Comparison of ENCODE assay signal across 8 mouse cellular contexts in genomic region chr5:129878946-129879345, GRCm38 (mm10). TPM values are rescaled to one million over a fixed set of nuclear protein-coding genes. Genes with fewer than 3 reads are reported as not detected.
DNase-seq lines count a peak whose midpoint lies in the region; ATAC-seq lines count a peak whose summit lies in the region.

No protein-coding gene starts in this region.

- H3K36me3 ChIP-seq in hindbrain, embryonic 10.5 days: peaks cover 40% of the 10 kb centered on the region
- peaks cover 32% of the 10 kb centered on the region for H3K36me3 ChIP-seq in hindbrain, embryonic 12.5 days
- H3K36me3 ChIP-seq in liver, embryonic 11.5 days (ENCODE audit: control insufficient read depth, insufficient read depth, low read length): peaks cover 18% of the 10 kb centered on the region

- H3K4me1 ChIP-seq in hindbrain, embryonic 10.5 days (replicated peaks): no peaks in the 10 kb centered on the region
- H3K4me1 ChIP-seq in hindbrain, embryonic 12.5 days: no peaks in the 10 kb centered on the region
- H3K4me1 ChIP-seq in liver, embryonic 11.5 days (replicated peaks; ENCODE audit: control insufficient read depth, insufficient read depth, low read length): no peaks in the 10 kb centered on the region

- no peaks in the 10 kb centered on the region for H3K27me3 ChIP-seq in hindbrain, embryonic 10.5 days (ENCODE audit: insufficient read depth, poor library complexity, severe bottlenecking)
- H3K27me3 ChIP-seq in hindbrain, embryonic 12.5 days: no peaks in the 10 kb centered on the region
- no peaks in the 10 kb centered on the region for H3K27me3 ChIP-seq in liver, embryonic 11.5 days (replicated peaks; ENCODE audit: control insufficient read depth, insufficient read depth, low read length)

- no peak overlapping the region for H3K27ac ChIP-seq in hindbrain, embryonic 10.5 days
- no peak overlapping the region for H3K27ac ChIP-seq in hindbrain, embryonic 12.5 days
- no peak overlapping the region for H3K27ac ChIP-seq in liver, embryonic 11.5 days (ENCODE audit: low read depth, low read length)

- no peak overlapping the region for H3K4me2 ChIP-seq in hindbrain, embryonic 12.5 days (replicated peaks)
- no peak overlapping the region for H3K4me2 ChIP-seq in liver, embryonic 11.5 days

- ATAC-seq in hindbrain, embryonic 12.5 days (ENCODE audit: low FRiP score): no peak
- ATAC-seq in liver, embryonic 11.5 days (replicated peaks; ENCODE audit: low FRiP score): peak; percentile 44; the same call in 1 of the 2 replicates

- no peak overlapping the region for H3K4me3 ChIP-seq in hindbrain, embryonic 10.5 days
- H3K4me3 ChIP-seq in hindbrain, embryonic 12.5 days: no peak overlapping the region
- H3K4me3 ChIP-seq in liver, embryonic 11.5 days (ENCODE audit: low read depth, low read length): no peak overlapping the region

- WGBS in hindbrain, embryonic 10.5 days: 58% methylated on average over 2 of the region's 2 CpGs
- WGBS in hindbrain, embryonic 12.5 days: 70% methylated on average over 2 of the region's 2 CpGs
- 65% methylated on average over 2 of the region's 2 CpGs for WGBS in liver, embryonic 11.5 days

- H3K9me3 ChIP-seq in hindbrain, embryonic 10.5 days: no peaks in the 10 kb centered on the region
- H3K9me3 ChIP-seq in hindbrain, embryonic 12.5 days (replicated peaks): no peaks in the 10 kb centered on the region
- H3K9me3 ChIP-seq in liver, embryonic 11.5 days (ENCODE audit: control insufficient read depth, low read length): no peaks in the 10 kb centered on the region

- peak; percentile 21 for DNase-seq in hindbrain, embryonic 10.5 days (ENCODE audit: low spot score)
- peak; percentile 52 for DNase-seq in brain, adult 2 months (ENCODE audit: low read depth, low spot score)
- peak; percentile 81 for DNase-seq in gastrocnemius, postnatal 10 days
- DNase-seq in kidney, adult 8-10 months: peak; percentile 85 to 91
- DNase-seq in liver, embryonic 11.5 days (ENCODE audit: low spot score): no peak
- DNase-seq in right cerebral cortex, postnatal 10 days (ENCODE audit: low spot score in 2 of 2): peak; percentile 66 to 72
- DNase-seq in spleen, postnatal 4 days (ENCODE audit: low spot score in 2 of 2): no peak

- H3K9ac ChIP-seq in hindbrain, embryonic 12.5 days: no peak overlapping the region
- no peak overlapping the region for H3K9ac ChIP-seq in liver, embryonic 11.5 days (ENCODE audit: low read depth, low read length)

RNA-seq across cellular contexts. Expression of gene Chchd2, which starts 8.3 kb away (rescaled TPM):
- 1,092 and 1,098 TPM in 2 replicates for polyA plus RNA-seq in hindbrain, embryonic 10.5 days (2016; fragmentation: Nextera tagmentation; extraction: Ambion mirVana)
- 714 and 768 TPM in 2 replicates for polyA plus RNA-seq in hindbrain, embryonic 12.5 days (2016; fragmentation: Nextera tagmentation; extraction: Ambion mirVana)
- total RNA-seq in gastrocnemius, postnatal 10 days (2021): 100 to 1,000 TPM; 404 to 489 TPM
- 991 and 1,008 TPM in 2 replicates for polyA plus RNA-seq in liver, embryonic 11.5 days (2014; fragmentation: Nextera tagmentation; extraction: Ambion mirVana)

RNA-seq across cellular contexts. Expression of gene Zbed5, which starts 16.6 kb away (rescaled TPM):
- polyA plus RNA-seq in hindbrain, embryonic 10.5 days (2016; fragmentation: Nextera tagmentation; extraction: Ambion mirVana): 6.2 and 6.7 TPM in 2 replicates
- polyA plus RNA-seq in hindbrain, embryonic 12.5 days (2016; fragmentation: Nextera tagmentation; extraction: Ambion mirVana): 10.9 and 12.4 TPM in 2 replicates
- 1 to 10 TPM; 1.1 to 1.9 TPM for total RNA-seq in gastrocnemius, postnatal 10 days (2021)
- 3.8 and 4.9 TPM in 2 replicates for polyA plus RNA-seq in liver, embryonic 11.5 days (2014; fragmentation: Nextera tagmentation; extraction: Ambion mirVana)

RNA-seq across cellular contexts. Expression of gene Phkg1, which starts 19.4 kb away (rescaled TPM):
- polyA plus RNA-seq in hindbrain, embryonic 10.5 days (2016; fragmentation: Nextera tagmentation; extraction: Ambion mirVana): 0.10 and 0.26 TPM in 2 replicates
- 0.34 and 0.46 TPM in 2 replicates for polyA plus RNA-seq in hindbrain, embryonic 12.5 days (2016; fragmentation: Nextera tagmentation; extraction: Ambion mirVana)
- 100 to 1,000 TPM; 199 to 205 TPM for total RNA-seq in gastrocnemius, postnatal 10 days (2021)
- 0.22 and 0.29 TPM in 2 replicates for polyA plus RNA-seq in liver, embryonic 11.5 days (2014; fragmentation: Nextera tagmentation; extraction: Ambion mirVana)

RNA-seq across cellular contexts. Expression of gene Nupr1l, which starts 29.4 kb away (rescaled TPM):
- polyA plus RNA-seq in hindbrain, embryonic 10.5 days (2016; fragmentation: Nextera tagmentation; extraction: Ambion mirVana): 3.5 and 4.3 TPM in 2 replicates
- polyA plus RNA-seq in hindbrain, embryonic 12.5 days (2016; fragmentation: Nextera tagmentation; extraction: Ambion mirVana): 4.7 and 6.6 TPM in 2 replicates
- 1 to 10 TPM in 1 of 2 experiments, under 1 TPM in 1; 0.45 to 1.4 TPM for total RNA-seq in gastrocnemius, postnatal 10 days (2021)
- polyA plus RNA-seq in liver, embryonic 11.5 days (2014; fragmentation: Nextera tagmentation; extraction: Ambion mirVana): 0.84 and 1.4 TPM in 2 replicates

RNA-seq across cellular contexts. Expression of gene Sumf2, which starts 32.2 kb away (rescaled TPM):
- polyA plus RNA-seq in hindbrain, embryonic 10.5 days (2016; fragmentation: Nextera tagmentation; extraction: Ambion mirVana): 46.6 and 47.5 TPM in 2 replicates
- 56.8 and 61.3 TPM in 2 replicates for polyA plus RNA-seq in hindbrain, embryonic 12.5 days (2016; fragmentation: Nextera tagmentation; extraction: Ambion mirVana)
- 10 to 100 TPM in 1 of 2 experiments, 1 to 10 TPM in 1; 9.8 to 13.5 TPM for total RNA-seq in gastrocnemius, postnatal 10 days (2021)
- 59.7 and 61.1 TPM in 2 replicates for polyA plus RNA-seq in liver, embryonic 11.5 days (2014; fragmentation: Nextera tagmentation; extraction: Ambion mirVana)

Comparison
In these comparisons a context has a peak if more than half of its experiments do, and no peak if none do; other contexts are left out.
1. DNase-seq: peak in hindbrain, embryonic 10.5 days (single experiment), brain, adult 2 months (single experiment), gastrocnemius, postnatal 10 days (single experiment), kidney, adult 8-10 months (2 of 2) and right cerebral cortex, postnatal 10 days (2 of 2); none in liver, embryonic 11.5 days (single experiment) and spleen, postnatal 4 days (0 of 2).